Mouse (Mus musculus): ENCODE measurements around the gene Ugt1a6a.
"Not testable (repeated sequence)": the region's sequence is repeated elsewhere in the genome, so short reads cannot be mapped to it uniquely, and the experiment has no call there.

The Ugt1a6a gene

GRCm38 (mm10) chr1:88134457-88135011 lies at the start of gene Ugt1a6a:
TSS of gene Ugt1a6a (plus strand) at chr1:88134809.
- H3K4me3 ChIP-seq (replicated peaks; ENCODE audit: low read length); H3K36me3 ChIP-seq (ENCODE audit: insufficient read depth, low read length); H3K9me3 ChIP-seq (ENCODE audit: low read length); H3K27me3 ChIP-seq (ENCODE audit: insufficient read depth, low read length); H3K4me1 ChIP-seq (replicated peaks; ENCODE audit: low read depth, low read length): not testable (repeated sequence)

GRCm38 (mm10) chr1:88086125-88086524 lies 48.5 kb upstream of the Ugt1a6a start:
- Histone ChIP-seq H3K4me1 (replicated peaks; ENCODE audit: low read depth, low read length) (no peaks in the 10 kb centered on the region; the same call in 1 of the 2 replicates), H3K9me3 (ENCODE audit: low read length) (no peaks in the 10 kb centered on the region), H3K36me3 (ENCODE audit: insufficient read depth, low read length) (no peaks in the 10 kb centered on the region), H3K4me3 (replicated peaks; ENCODE audit: low read length) (no peak overlapping the region), H3K27me3 (ENCODE audit: insufficient read depth, low read length) (no peaks in the 10 kb centered on the region)
- TF ChIP-seq NANOG (IDR thresholded peaks at IDR 0.05; ENCODE audit: borderline replicate concordance, low read length), result no peak
- TF ChIP-seq CTCF (conservative IDR thresholded peaks at IDR 0.05; ENCODE audit: low read length), result no peak
- no peak for TF ChIP-seq POU5F1 (IDR thresholded peaks at IDR 0.05; ENCODE audit: borderline replicate concordance, low read length)

GRCm38 (mm10) chr1:88087513-88087912 lies 47.1 kb upstream of the Ugt1a6a start, which contains the start of gene Ugt1a8:
TSS of gene Ugt1a8 (plus strand) at chr1:88087813.
- TF ChIP-seq POU5F1 (IDR thresholded peaks at IDR 0.05; ENCODE audit: borderline replicate concordance, low read length) (no peak), NANOG (IDR thresholded peaks at IDR 0.05; ENCODE audit: borderline replicate concordance, low read length) (no peak), CTCF (conservative IDR thresholded peaks at IDR 0.05; ENCODE audit: low read length) (no peak)
- Histone ChIP-seq H3K4me1 (replicated peaks; ENCODE audit: low read depth, low read length) (no peaks in the 10 kb centered on the region; the same call in 1 of the 2 replicates), H3K4me3 (replicated peaks; ENCODE audit: low read length) (no peak within 1 kb of the TSS), H3K36me3 (ENCODE audit: insufficient read depth, low read length) (no peaks in the 10 kb centered on the region), H3K9me3 (ENCODE audit: low read length) (no peaks in the 10 kb centered on the region), H3K27me3 (ENCODE audit: insufficient read depth, low read length) (no peaks in the 10 kb centered on the region)

- Histone ChIP-seq H3K4me3 (replicated peaks; ENCODE audit: low read length) (no peak overlapping the region), H3K27me3 (ENCODE audit: insufficient read depth, low read length) (no peaks in the 10 kb centered on the region; the same call in 1 of the 2 replicates), H3K36me3 (ENCODE audit: insufficient read depth, low read length) (no peaks in the 10 kb centered on the region), H3K4me1 (replicated peaks; ENCODE audit: low read depth, low read length) (no peaks in the 10 kb centered on the region; the same call in 1 of the 2 replicates), H3K9me3 (ENCODE audit: low read length) (no peaks in the 10 kb centered on the region)
- TF ChIP-seq CTCF (conservative IDR thresholded peaks at IDR 0.05; ENCODE audit: low read length), result no peak
- no peak for TF ChIP-seq NANOG (IDR thresholded peaks at IDR 0.05; ENCODE audit: borderline replicate concordance, low read length)
- TF ChIP-seq POU5F1 (IDR thresholded peaks at IDR 0.05; ENCODE audit: borderline replicate concordance, low read length), result no peak
Observed at GRCm38 (mm10) chr1:88092341-88092740, 42.3 kb upstream of the Ugt1a6a start.

GRCm38 (mm10) chr1:88094270-88094676 lies 40.3 kb upstream of the Ugt1a6a start:
- H3K36me3 ChIP-seq (ENCODE audit: insufficient read depth, low read length); H3K9me3 ChIP-seq (ENCODE audit: low read length); H3K4me3 ChIP-seq (replicated peaks; ENCODE audit: low read length): not testable (repeated sequence)

GRCm38 (mm10) chr1:88094941-88095492 lies 39.6 kb upstream of the Ugt1a6a start, which contains the start of gene Ugt1a7c:
TSS of gene Ugt1a7c (plus strand) at chr1:88095062.
- Histone ChIP-seq H3K4me3 (replicated peaks; ENCODE audit: low read length) (no peak within 1 kb of the TSS), H3K36me3 (ENCODE audit: insufficient read depth, low read length) (no peaks in the 10 kb centered on the region), H3K27me3 (ENCODE audit: insufficient read depth, low read length) (no peaks in the 10 kb centered on the region; the same call in 1 of the 2 replicates), H3K4me1 (replicated peaks; ENCODE audit: low read depth, low read length) (no peaks in the 10 kb centered on the region), H3K9me3 (ENCODE audit: low read length) (no peaks in the 10 kb centered on the region)
- TF ChIP-seq NANOG (IDR thresholded peaks at IDR 0.05; ENCODE audit: borderline replicate concordance, low read length), result no peak
- no peak for TF ChIP-seq POU5F1 (IDR thresholded peaks at IDR 0.05; ENCODE audit: borderline replicate concordance, low read length)
- no peak for TF ChIP-seq CTCF (conservative IDR thresholded peaks at IDR 0.05; ENCODE audit: low read length)

More at GRCm38 (mm10) chr1:88094270-88094676, 40.3 kb upstream of the Ugt1a6a start:
- not testable (repeated sequence) for H3K27me3 ChIP-seq (ENCODE audit: insufficient read depth, low read length); H3K4me1 ChIP-seq (replicated peaks; ENCODE audit: low read depth, low read length)

- H3K9me3 ChIP-seq (ENCODE audit: low read length); H3K4me1 ChIP-seq (replicated peaks; ENCODE audit: low read depth, low read length); H3K4me3 ChIP-seq (replicated peaks; ENCODE audit: low read length); H3K36me3 ChIP-seq (ENCODE audit: insufficient read depth, low read length); H3K27me3 ChIP-seq (ENCODE audit: insufficient read depth, low read length): not testable (repeated sequence)
Observed at GRCm38 (mm10) chr1:88098546-88098945, 36.1 kb upstream of the Ugt1a6a start.

- H3K36me3 ChIP-seq (ENCODE audit: insufficient read depth, low read length); H3K4me1 ChIP-seq (replicated peaks; ENCODE audit: low read depth, low read length); H3K4me3 ChIP-seq (replicated peaks; ENCODE audit: low read length); H3K27me3 ChIP-seq (ENCODE audit: insufficient read depth, low read length); H3K9me3 ChIP-seq (ENCODE audit: low read length): not testable (repeated sequence)
Observed at GRCm38 (mm10) chr1:88099691-88100090, 34.9 kb upstream of the Ugt1a6a start.

- not testable (repeated sequence) for H3K36me3 ChIP-seq (ENCODE audit: insufficient read depth, low read length); H3K4me1 ChIP-seq (replicated peaks; ENCODE audit: low read depth, low read length); H3K9me3 ChIP-seq (ENCODE audit: low read length); H3K27me3 ChIP-seq (ENCODE audit: insufficient read depth, low read length); H3K4me3 ChIP-seq (replicated peaks; ENCODE audit: low read length)
Observed at GRCm38 (mm10) chr1:88103019-88103418, 31.6 kb upstream of the Ugt1a6a start, which contains the start of gene Ugt1a6b. TSS of gene Ugt1a6b (plus strand) at chr1:88103252.

GRCm38 (mm10) chr1:88103697-88104468 lies 30.7 kb upstream of the Ugt1a6a start:
- not testable (repeated sequence) for H3K4me3 ChIP-seq (replicated peaks; ENCODE audit: low read length); H3K36me3 ChIP-seq (ENCODE audit: insufficient read depth, low read length); H3K4me1 ChIP-seq (replicated peaks; ENCODE audit: low read depth, low read length); H3K9me3 ChIP-seq (ENCODE audit: low read length); H3K27me3 ChIP-seq (ENCODE audit: insufficient read depth, low read length)

Data from E14TG2a.4 (cell line).